Mouse (Mus musculus) liver, postnatal 0 days (tissue): ENCODE data around the gene Mb. TPM values are rescaled to one million over a fixed set of nuclear protein-coding genes. Genes with fewer than 3 reads are reported as not detected.
A peak's percentile ranks its signal among the peaks of the same experiment; 100 is the strongest.

Experiments used
- ATAC-seq: fragments of 200-750 bp; cut with Nextera tagmentation; 2 replicates; pipeline ENCODE4 v1.8.0; 2017; ENCODE audit warnings: mild to moderate bottlenecking, moderate library complexity
- DNase-seq: peaks from one replicate; pipeline ENCODE4 v3.0.0-alpha.2; 2016
- H3K27ac ChIP-seq: fragments of 300-500 bp; sonication (generic); 2 replicates; pipeline ENCODE4 v1.5.1; 2014; ENCODE audit warnings: antibody characterized with exemption, moderate library complexity, mild to moderate bottlenecking, low read depth
- H3K27me3 ChIP-seq: fragments of 300-500 bp; sonication (generic); 2 replicates; pipeline ENCODE4 v1.6.1; 2014; ENCODE audit warnings: low read length, control low read depth, mixed read lengths; ENCODE audit not compliant: insufficient read depth
- H3K36me3 ChIP-seq: fragments of 300-500 bp; sonication (generic); replicated peaks from 2 replicates; pipeline ENCODE4 v1.6.1; 2014; ENCODE audit warnings: mild to moderate bottlenecking, control low read depth, low read length, moderate library complexity, mixed read lengths; ENCODE audit not compliant: insufficient read depth
- H3K4me1 ChIP-seq: fragments of 300-500 bp; sonication (generic); 2 replicates; pipeline ENCODE4 v1.6.1; 2014; ENCODE audit warnings: antibody characterized with exemption, mild to moderate bottlenecking, control low read depth; ENCODE audit not compliant: insufficient read depth
- H3K4me2 ChIP-seq: fragments of 300-500 bp; sonication (generic); 2 replicates; pipeline ENCODE4 v1.6.1; 2014; ENCODE audit warnings: low read depth, mild to moderate bottlenecking, low read length, moderate library complexity, mixed read lengths
- H3K4me3 ChIP-seq: fragments of 300-500 bp; sonication (generic); 2 replicates; pipeline ENCODE4 v1.5.1; 2014; ENCODE audit warnings: low read depth, low read length
- H3K9ac ChIP-seq: fragments of 300-500 bp; sonication (generic); replicated peaks from 2 replicates; pipeline ENCODE4 v1.6.1; 2014; ENCODE audit warnings: mild to moderate bottlenecking, moderate library complexity
- H3K9me3 ChIP-seq: fragments of 300-500 bp; sonication (generic); 2 replicates; pipeline ENCODE4 v1.6.1; 2016; ENCODE audit warnings: mild to moderate bottlenecking, control low read depth, low read length, mixed read lengths
- CTCF ChIP-seq: sonication (generic); IDR thresholded peaks from 2 replicates; pipeline ENCODE4 v1.5.1; 2016; ENCODE audit warnings: antibody characterized with exemption, low read depth
- EP300 ChIP-seq: IDR thresholded peaks from 2 replicates; pipeline ENCODE4 v1.6.1; 2016; ENCODE audit warnings: antibody characterized with exemption, low read depth, mild to moderate bottlenecking
- WGBS: fragments of 180-500 bp; shearing (Covaris S2); extraction: QIAGEN DNeasy Blood & Tissue Kit; methylation state at CpG from one replicate; pipeline ENCODE4 v1.1.7; 2014; ENCODE audit not compliant: insufficient replicate concordance; 5-methylcytosine and 5-hydroxymethylcytosine counted together
- polyA plus RNA-seq: library from polyadenylated mRNA; unstranded; fragments of >200 nt; fragmentation: Nextera tagmentation; extraction: Ambion mirVana; gene quantifications from 2 replicates; pipeline ENCODE4 v1.2.1, GENCODE M21; 2015

Mb gene
- polyA plus RNA-seq, 1 experiment from 2014 or later: 0.15 TPM

- H3K27me3 ChIP-seq: no peaks in the 10 kb centered on the region
- no peak within 1 kb of the TSS for H3K4me3 ChIP-seq
- DNase-seq (no peak), ATAC-seq (no peak)
- 71% methylated on average over 12 of the region's 12 CpGs for WGBS
- H3K27ac ChIP-seq: no peak within 1 kb of the TSS
- H3K4me1 ChIP-seq: no peaks in the 10 kb centered on the region
- no peaks in the 10 kb centered on the region for H3K9me3 ChIP-seq
- no peak within 1 kb of the TSS for H3K4me2 ChIP-seq
- TF ChIP-seq CTCF: no peak
- no peak for TF ChIP-seq EP300
- H3K36me3 ChIP-seq: no peaks in the 10 kb centered on the region
- no peak within 1 kb of the TSS for H3K9ac ChIP-seq
These were observed 5.7 kb downstream of the Mb start, which contains the start of gene Apol6 for GRCm38 (mm10) chr15:77044597-77045320. TSS of gene Apol6 (plus strand) at chr15:77044729.

- ATAC-seq (no peak), DNase-seq (no peak)
- no peaks in the 10 kb centered on the region for H3K9me3 ChIP-seq
- H3K4me1 ChIP-seq: no peaks in the 10 kb centered on the region
- no peaks in the 10 kb centered on the region for H3K36me3 ChIP-seq
- no peak overlapping the region for H3K27ac ChIP-seq
- no peaks in the 10 kb centered on the region for H3K27me3 ChIP-seq
- H3K4me3 ChIP-seq: no peak overlapping the region
- WGBS: 24% methylated on average over 3 of the region's 3 CpGs
- no peak overlapping the region for H3K4me2 ChIP-seq
- no peak for TF ChIP-seq CTCF
- no peak for TF ChIP-seq EP300
- no peak overlapping the region for H3K9ac ChIP-seq
These were observed 9.7 kb downstream of the Mb start for GRCm38 (mm10) chr15:77040784-77041183.

DNA sequence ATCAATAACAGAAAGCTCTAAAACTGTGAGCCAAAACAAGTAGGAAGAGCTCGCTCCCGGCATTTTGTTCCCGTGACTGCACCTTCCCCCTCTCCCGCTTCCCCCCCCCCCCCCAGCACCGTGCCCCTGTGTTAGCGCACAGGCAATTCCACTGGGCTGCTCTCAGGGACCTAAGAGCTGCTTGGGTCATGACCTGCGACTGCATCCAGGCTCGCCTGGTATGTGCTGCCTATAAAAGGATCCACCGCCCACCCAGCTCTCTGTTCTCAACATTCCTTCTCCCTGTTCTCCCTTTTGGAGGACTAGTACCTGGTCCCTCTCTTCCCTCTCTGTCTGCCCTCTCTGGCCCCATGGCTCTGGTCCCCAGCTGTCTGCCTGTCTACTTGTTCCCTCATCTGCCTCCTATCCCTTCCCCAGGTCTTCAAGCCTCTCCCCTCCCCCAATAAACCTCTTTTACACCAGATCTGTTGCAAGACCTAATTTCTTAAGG is 11.2 kb downstream of the Mb start:
- TF ChIP-seq CTCF (no peak), EP300 (no peak)
- no peak overlapping the region for H3K27ac ChIP-seq
- H3K9ac ChIP-seq: no peak overlapping the region
- DNase-seq (no peak), ATAC-seq (no peak)
- no peaks in the 10 kb centered on the region for H3K36me3 ChIP-seq
- no peak overlapping the region for H3K4me2 ChIP-seq
- H3K4me3 ChIP-seq: no peak overlapping the region
- no peaks in the 10 kb centered on the region for H3K9me3 ChIP-seq
- no peaks in the 10 kb centered on the region for H3K27me3 ChIP-seq
- no peaks in the 10 kb centered on the region for H3K4me1 ChIP-seq
- 85% methylated on average over 6 of the region's 9 CpGs for WGBS

- ATAC-seq: no peak
- Histone ChIP-seq H3K4me1 (no peaks in the 10 kb centered on the region), H3K36me3 (no peaks in the 10 kb centered on the region), H3K9me3 (no peaks in the 10 kb centered on the region), H3K4me2 (no peak overlapping the region), H3K27me3 (no peaks in the 10 kb centered on the region), H3K27ac (peak overlapping the region; percentile 51), H3K4me3 (no peak overlapping the region), H3K9ac (no peak overlapping the region)
- no peak for TF ChIP-seq EP300
- no peak for TF ChIP-seq CTCF
- DNase-seq: no peak
- WGBS: 19% methylated on average over 11 of the region's 11 CpGs
These were observed 12.9 kb downstream of the Mb start for GRCm38 (mm10) chr15:77037278-77038161.

DNA sequence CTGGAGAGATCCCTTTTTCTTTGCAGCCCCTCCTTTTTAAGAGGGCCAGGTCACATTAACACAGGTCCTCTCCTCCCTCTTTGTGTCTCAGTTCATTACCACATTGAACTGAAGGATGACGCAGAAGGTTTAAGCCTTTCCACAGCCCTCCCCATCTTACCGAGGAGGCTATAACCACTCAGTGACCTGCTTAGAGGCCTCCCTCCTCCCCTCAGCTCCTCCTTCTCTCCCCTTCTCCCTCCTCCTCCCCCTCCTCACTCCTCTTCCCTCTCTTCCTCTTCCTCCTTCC is 13.5 kb downstream of the Mb start:
- Histone ChIP-seq H3K4me1 (no peaks in the 10 kb centered on the region), H3K9ac (no peak overlapping the region), H3K36me3 (no peaks in the 10 kb centered on the region), H3K4me3 (no peak overlapping the region), H3K27ac (peak overlapping the region; percentile 51), H3K9me3 (no peaks in the 10 kb centered on the region), H3K4me2 (no peak overlapping the region), H3K27me3 (no peaks in the 10 kb centered on the region)
- TF ChIP-seq CTCF (no peak), EP300 (no peak)
- DNase-seq (no peak), ATAC-seq (no peak)
- WGBS: 57% methylated on average over 2 of the region's 2 CpGs

DNA sequence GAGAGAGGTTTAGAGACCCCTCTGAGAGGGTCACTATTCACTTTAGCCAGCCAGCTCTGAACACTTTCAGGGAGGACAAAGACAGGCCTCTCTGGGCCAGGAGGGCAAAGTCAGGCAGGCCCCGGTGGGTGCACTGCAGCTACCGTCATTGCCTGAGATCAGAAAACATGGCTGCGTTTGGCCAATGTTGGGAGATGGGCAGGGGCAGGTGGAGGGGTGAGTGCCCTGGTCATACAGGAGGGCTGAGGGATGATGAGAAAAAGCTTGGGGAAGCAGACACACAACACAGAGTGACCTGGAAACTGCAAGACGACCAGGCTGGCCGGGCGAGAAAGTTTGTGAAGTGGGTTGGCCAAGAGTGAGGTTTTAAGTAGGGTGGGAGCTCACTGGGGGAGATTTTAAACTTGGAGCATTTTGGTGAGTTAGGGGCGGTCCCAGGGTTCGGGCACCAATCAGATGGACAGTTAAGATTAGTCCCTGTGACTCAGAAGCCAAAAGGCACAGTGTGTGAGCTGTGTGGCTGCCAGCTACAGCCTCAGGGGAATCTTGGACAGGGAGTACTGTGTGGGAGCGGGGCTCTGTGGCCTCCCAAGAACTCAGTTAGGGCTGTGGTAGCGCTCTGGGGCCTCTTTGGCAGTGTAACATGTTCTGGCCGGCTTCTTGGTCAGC is 14.0 kb downstream of the Mb start:
- TF ChIP-seq CTCF (no peak), EP300 (no peak)
- H3K27ac ChIP-seq: peak overlapping the region; percentile 51; the same call in 1 of the 2 replicates
- DNase-seq (no peak), ATAC-seq (no peak)
- H3K27me3 ChIP-seq: no peaks in the 10 kb centered on the region
- WGBS: 65% methylated on average over 11 of the region's 11 CpGs
- H3K36me3 ChIP-seq: no peaks in the 10 kb centered on the region
- H3K4me2 ChIP-seq: no peak overlapping the region
- no peak overlapping the region for H3K9ac ChIP-seq
- no peak overlapping the region for H3K4me3 ChIP-seq
- H3K4me1 ChIP-seq: no peaks in the 10 kb centered on the region
- H3K9me3 ChIP-seq: no peaks in the 10 kb centered on the region
